Mouse (Mus musculus): ENCODE measurements around the gene Spz1. TPM values are rescaled to one million over a fixed set of nuclear protein-coding genes. Genes with fewer than 3 reads are reported as not detected.

Spz1 gene
- polyA plus RNA-seq, 1 experiment: not detected

DNA sequence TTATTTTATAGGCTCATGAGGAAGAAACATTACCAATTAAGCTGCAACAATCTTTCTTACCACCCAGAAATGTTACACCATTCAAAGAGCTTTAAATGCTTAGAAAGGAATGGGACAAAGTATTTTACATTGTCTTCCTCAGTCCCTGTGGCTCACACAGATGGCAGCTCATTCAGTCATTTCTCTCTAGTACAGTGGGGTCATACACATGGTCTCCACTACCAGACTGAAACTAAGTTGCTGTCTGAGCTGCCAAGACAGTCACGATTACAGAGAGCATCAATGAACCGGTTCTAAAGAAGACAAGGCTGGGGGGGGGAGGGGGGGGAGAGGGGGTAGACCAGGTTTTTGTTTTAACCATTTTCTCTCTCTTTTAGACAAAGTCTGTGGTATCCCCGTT, 15.3 kb upstream of the Spz1 start:
- H3K36me3 ChIP-seq (ENCODE audit: control insufficient read depth, insufficient read depth): no peaks in the 10 kb centered on the region
- no peak overlapping the region for H3ac ChIP-seq (ENCODE audit: control insufficient read depth, insufficient read length)
- no peaks in the 10 kb centered on the region for H3K27me3 ChIP-seq (ENCODE audit: control insufficient read depth, insufficient read depth, insufficient read length)
- H3K79me2 ChIP-seq (ENCODE audit: control insufficient read depth, insufficient read depth): no peaks in the 10 kb centered on the region
- TF ChIP-seq MYOG (IDR thresholded peaks at IDR 0.05; ENCODE audit: control insufficient read depth in 1 of 3, insufficient read depth in 1 of 3, insufficient read length in 2 of 3, low read depth in 2 of 3) (no peak), TCF12 (IDR thresholded peaks at IDR 0.05; ENCODE audit: insufficient read depth, poor library complexity, severe bottlenecking) (no peak), E2F4 (IDR thresholded peaks at IDR 0.05; ENCODE audit: insufficient read depth) (no peak), POLR2AphosphoS2 (IDR thresholded peaks at IDR 0.05; ENCODE audit: insufficient read length, low read depth) (no peak), SRF (IDR thresholded peaks at IDR 0.05; ENCODE audit: control insufficient read depth, insufficient read length, low read depth) (no peak), MAX (IDR thresholded peaks at IDR 0.05; ENCODE audit: low read depth) (no peak), POLR2A (IDR thresholded peaks at IDR 0.05; ENCODE audit: insufficient read length, low read depth) (no peak), CEBPB (IDR thresholded peaks at IDR 0.05; ENCODE audit: insufficient read depth, poor library complexity, severe bottlenecking) (no peak), MYOD1 (IDR thresholded peaks at IDR 0.05; ENCODE audit: control insufficient read depth in 1 of 3, insufficient read length in 2 of 3, low read depth in 2 of 3) (no peak), USF1 (IDR thresholded peaks at IDR 0.05; ENCODE audit: low read depth) (no peak), REST (IDR thresholded peaks at IDR 0.05; ENCODE audit: insufficient read depth, insufficient read length) (no peak), TCF3 (IDR thresholded peaks at IDR 0.05; ENCODE audit: insufficient read length, low read depth) (no peak)
- H3K4me2 ChIP-seq (ENCODE audit: low read depth): no peak overlapping the region
- H3K4me3 ChIP-seq: no peak overlapping the region

- Histone ChIP-seq H3K4me2 (ENCODE audit: low read depth) (no peak overlapping the region), H3K79me2 (ENCODE audit: control insufficient read depth, insufficient read depth) (no peaks in the 10 kb centered on the region), H3K4me3 (no peak overlapping the region), H3K27me3 (ENCODE audit: control insufficient read depth, insufficient read depth, insufficient read length) (no peaks in the 10 kb centered on the region), H3ac (ENCODE audit: control insufficient read depth, insufficient read length) (no peak overlapping the region), H3K36me3 (ENCODE audit: control insufficient read depth, insufficient read depth) (no peaks in the 10 kb centered on the region)
- no peak for TF ChIP-seq TCF12 (IDR thresholded peaks at IDR 0.05; ENCODE audit: insufficient read depth, poor library complexity, severe bottlenecking)
- no peak for TF ChIP-seq MYOG (IDR thresholded peaks at IDR 0.05; ENCODE audit: control insufficient read depth in 1 of 3, insufficient read depth in 1 of 3, insufficient read length in 2 of 3, low read depth in 2 of 3)
- TF ChIP-seq POLR2AphosphoS2 (IDR thresholded peaks at IDR 0.05; ENCODE audit: insufficient read length, low read depth): no peak
- no peak for TF ChIP-seq USF1 (IDR thresholded peaks at IDR 0.05; ENCODE audit: low read depth)
- no peak for TF ChIP-seq MAX (IDR thresholded peaks at IDR 0.05; ENCODE audit: low read depth)
- TF ChIP-seq SRF (IDR thresholded peaks at IDR 0.05; ENCODE audit: control insufficient read depth, insufficient read length, low read depth): no peak
- no peak for TF ChIP-seq POLR2A (IDR thresholded peaks at IDR 0.05; ENCODE audit: insufficient read length, low read depth)
- TF ChIP-seq TCF3 (IDR thresholded peaks at IDR 0.05; ENCODE audit: insufficient read length, low read depth): no peak
- TF ChIP-seq MYOD1 (IDR thresholded peaks at IDR 0.05; ENCODE audit: control insufficient read depth in 1 of 3, insufficient read length in 2 of 3, low read depth in 2 of 3): no peak
- TF ChIP-seq E2F4 (IDR thresholded peaks at IDR 0.05; ENCODE audit: insufficient read depth): no peak
- TF ChIP-seq CEBPB (IDR thresholded peaks at IDR 0.05; ENCODE audit: insufficient read depth, poor library complexity, severe bottlenecking): no peak
- no peak for TF ChIP-seq REST (IDR thresholded peaks at IDR 0.05; ENCODE audit: insufficient read depth, insufficient read length)
Observed at GRCm38 (mm10) chr13:92589255-92589654, 13.3 kb upstream of the Spz1 start.

GRCm38 (mm10) chr13:92588704-92589103, 12.7 kb upstream of the Spz1 start:
- H3ac ChIP-seq (ENCODE audit: control insufficient read depth, insufficient read length): no peak overlapping the region
- no peak for TF ChIP-seq SRF (IDR thresholded peaks at IDR 0.05; ENCODE audit: control insufficient read depth, insufficient read length, low read depth)
- TF ChIP-seq E2F4 (IDR thresholded peaks at IDR 0.05; ENCODE audit: insufficient read depth): no peak
- no peak for TF ChIP-seq MYOD1 (IDR thresholded peaks at IDR 0.05; ENCODE audit: control insufficient read depth in 1 of 3, insufficient read length in 2 of 3, low read depth in 2 of 3)
- no peak for TF ChIP-seq MAX (IDR thresholded peaks at IDR 0.05; ENCODE audit: low read depth)
- TF ChIP-seq TCF12 (IDR thresholded peaks at IDR 0.05; ENCODE audit: insufficient read depth, poor library complexity, severe bottlenecking): no peak
- no peak for TF ChIP-seq REST (IDR thresholded peaks at IDR 0.05; ENCODE audit: insufficient read depth, insufficient read length)
- no peak for TF ChIP-seq POLR2A (IDR thresholded peaks at IDR 0.05; ENCODE audit: insufficient read length, low read depth)
- no peak for TF ChIP-seq POLR2AphosphoS2 (IDR thresholded peaks at IDR 0.05; ENCODE audit: insufficient read length, low read depth)
- no peak for TF ChIP-seq MYOG (IDR thresholded peaks at IDR 0.05; ENCODE audit: control insufficient read depth in 1 of 3, insufficient read depth in 1 of 3, insufficient read length in 2 of 3, low read depth in 2 of 3)

DNA sequence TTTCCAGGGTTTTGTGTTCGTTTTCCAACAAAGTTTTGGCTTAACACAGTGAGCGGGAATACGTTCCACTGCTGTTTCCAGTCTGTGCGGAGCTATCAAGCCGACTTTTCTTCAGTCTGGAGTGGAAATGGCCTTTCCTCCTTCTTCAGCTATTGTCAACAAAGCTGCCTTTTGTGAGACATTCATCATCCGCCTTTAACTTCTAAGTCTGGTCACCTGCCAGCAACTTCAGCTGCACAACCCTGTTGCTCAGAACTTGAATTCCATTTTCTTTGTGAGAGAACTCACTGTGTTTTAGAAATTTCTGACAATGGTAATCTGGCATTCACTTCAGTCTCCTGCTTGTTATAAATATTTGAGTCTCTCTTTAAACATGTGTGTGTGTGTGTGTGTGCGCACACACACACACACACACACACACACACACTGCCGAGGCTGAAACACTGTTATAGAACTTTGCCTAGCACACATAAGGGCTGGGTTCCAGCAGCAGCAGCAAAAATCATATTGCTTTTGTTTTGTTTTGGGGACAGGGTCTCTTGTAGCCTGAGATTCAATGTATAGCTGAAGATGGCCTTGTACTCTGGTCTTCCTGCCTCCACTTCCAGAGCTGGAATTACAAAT, 8.2 kb upstream of the Spz1 start:
- Histone ChIP-seq H3ac (ENCODE audit: control insufficient read depth, insufficient read length) (no peak overlapping the region), H3K36me3 (ENCODE audit: control insufficient read depth, insufficient read depth) (no peaks in the 10 kb centered on the region)
- TF ChIP-seq SRF (IDR thresholded peaks at IDR 0.05; ENCODE audit: control insufficient read depth, insufficient read length, low read depth): no peak
- TF ChIP-seq USF1 (IDR thresholded peaks at IDR 0.05; ENCODE audit: low read depth): no peak
- no peak for TF ChIP-seq TCF3 (IDR thresholded peaks at IDR 0.05; ENCODE audit: insufficient read length, low read depth)
- no peak for TF ChIP-seq POLR2AphosphoS2 (IDR thresholded peaks at IDR 0.05; ENCODE audit: insufficient read length, low read depth)
- TF ChIP-seq TCF12 (IDR thresholded peaks at IDR 0.05; ENCODE audit: insufficient read depth, poor library complexity, severe bottlenecking): no peak

More at GRCm38 (mm10) chr13:92588704-92589103, 12.7 kb upstream of the Spz1 start:
- Histone ChIP-seq H3K36me3 (ENCODE audit: control insufficient read depth, insufficient read depth) (no peaks in the 10 kb centered on the region), H3K79me2 (ENCODE audit: control insufficient read depth, insufficient read depth) (no peaks in the 10 kb centered on the region), H3K4me3 (no peak overlapping the region), H3K4me2 (ENCODE audit: low read depth) (no peak overlapping the region), H3K27me3 (ENCODE audit: control insufficient read depth, insufficient read depth, insufficient read length) (no peaks in the 10 kb centered on the region)

More for the DNA sequence above, 8.2 kb upstream of the Spz1 start:
- no peaks in the 10 kb centered on the region for H3K79me2 ChIP-seq (ENCODE audit: control insufficient read depth, insufficient read depth)
- no peaks in the 10 kb centered on the region for H3K27me3 ChIP-seq (ENCODE audit: control insufficient read depth, insufficient read depth, insufficient read length)
- H3K4me3 ChIP-seq: no peak overlapping the region
- no peak overlapping the region for H3K4me2 ChIP-seq (ENCODE audit: low read depth)

Measured in myocyte (in vitro differentiated cells).